Mouse (Mus musculus) kidney, postnatal 36 days (tissue): Measurements from ENCODE around the gene Eprs.
A peak's percentile ranks its signal among the peaks of the same experiment; 100 is the strongest.

Experiments
- DNase-seq, 2 experiments: peaks; one replicate each; pipeline ENCODE4 v3.0.0; 2021 to 2022; ENCODE audit warnings: mixed read lengths in 2 of 2

The Eprs gene

GRCm38 (mm10) chr1:185363526-185364182 is 810 bp downstream of the Eprs start:
- DNase-seq, result peak; percentile 62 to 70

- DNase-seq, result no peak
Measured at GRCm38 (mm10) chr1:185364183-185364540, 1.3 kb downstream of the Eprs start.

- no peak for DNase-seq
Measured at GRCm38 (mm10) chr1:185367383-185367782, 4.5 kb downstream of the Eprs start.

- peak; percentile 28 to 33 for DNase-seq
Measured at GRCm38 (mm10) chr1:185369979-185370378, 7.1 kb downstream of the Eprs start.

- no peak for DNase-seq
Measured at GRCm38 (mm10) chr1:185376390-185376789, 13.5 kb downstream of the Eprs start.

- DNase-seq, result peak in 1 of 2 experiments; percentile 24
Measured at GRCm38 (mm10) chr1:185377429-185377828, 14.6 kb downstream of the Eprs start.

GRCm38 (mm10) chr1:185401615-185402014 is 38.8 kb downstream of the Eprs start:
- no peak for DNase-seq

GRCm38 (mm10) chr1:185404021-185404420 is 41.2 kb downstream of the Eprs start:
- peak; percentile 13 to 58 for DNase-seq

- DNase-seq, result no peak
Measured at GRCm38 (mm10) chr1:185405921-185406320, 43.1 kb downstream of the Eprs start.

- no peak for DNase-seq
Measured at GRCm38 (mm10) chr1:185409831-185410230, 47.0 kb downstream of the Eprs start.

- DNase-seq, result no peak
Measured at GRCm38 (mm10) chr1:185418011-185418410, 55.2 kb downstream of the Eprs start.

- DNase-seq, result no peak
Measured at GRCm38 (mm10) chr1:185419805-185420204, 57.0 kb downstream of the Eprs start.

GRCm38 (mm10) chr1:185420776-185421175 is 57.9 kb downstream of the Eprs start:
- DNase-seq, result no peak

- no peak for DNase-seq
Measured at GRCm38 (mm10) chr1:185426583-185426982, 63.7 kb downstream of the Eprs start.

- no peak for DNase-seq
Measured at GRCm38 (mm10) chr1:185430488-185430887, 67.6 kb downstream of the Eprs start.

- no peak for DNase-seq
Measured at GRCm38 (mm10) chr1:185431245-185431997, 68.6 kb downstream of the Eprs start.

- no peak for DNase-seq
Measured at GRCm38 (mm10) chr1:185431998-185432317, 69.1 kb downstream of the Eprs start.

GRCm38 (mm10) chr1:185433112-185433511 is 70.3 kb downstream of the Eprs start:
- DNase-seq, result no peak

- peak in 1 of 2 experiments; percentile 23 for DNase-seq
Measured at GRCm38 (mm10) chr1:185438841-185439580, 76.2 kb downstream of the Eprs start.

- no peak for DNase-seq
Measured at GRCm38 (mm10) chr1:185441703-185442472, 79.0 kb downstream of the Eprs start.

- DNase-seq, result no peak
Measured at GRCm38 (mm10) chr1:185448936-185449335, 86.1 kb downstream of the Eprs start.

- DNase-seq, result no peak
Measured at GRCm38 (mm10) chr1:185449727-185450126, 86.9 kb downstream of the Eprs start.

GRCm38 (mm10) chr1:185451077-185451476 is 88.2 kb downstream of the Eprs start:
- DNase-seq, result no peak
